Mouse (Mus musculus): ENCODE measurements at regions not wholly inside any gene's neighbourhood (a gene's known extent, or its start where the extent isn't known, plus 50 kb on each side); places are given as distances from the start of the nearest gene placed in this dataset.

GRCm38 (mm10) chr9:84408260-84409203, 483.6 kb downstream of the Bckdhb start:
- no peak for DNase-seq (ENCODE audit: low read depth)

Data from naive thymus-derived CD4-positive, alpha-beta T cell, adult 2 months (primary cell).